Mouse (Mus musculus) ES-Bruce4 (cell line): ENCODE measurements at regions not wholly inside any gene's neighbourhood (a gene's known extent, or its start where the extent isn't known, plus 50 kb on each side); places are given as distances from the start of the nearest gene placed in this dataset.

ENCODE experiments used
- H3K27ac ChIP-seq: 2 replicates; pipeline ENCODE4 v1.5.1; 2012; ENCODE audit warnings: low read length, inconsistent platforms; ENCODE audit not compliant: insufficient read depth
- H3K27me3 ChIP-seq: 2 replicates; pipeline ENCODE4 v1.6.1; 2012; ENCODE audit warnings: mild to moderate bottlenecking, low read length, inconsistent platforms; ENCODE audit not compliant: control insufficient read depth, poor library complexity, insufficient read depth, severe bottlenecking
- H3K36me3 ChIP-seq: 2 replicates; pipeline ENCODE4 v1.6.1; 2012; ENCODE audit warnings: inconsistent platforms, mild to moderate bottlenecking, low read length, moderate library complexity; ENCODE audit not compliant: control insufficient read depth, poor library complexity, insufficient read depth, severe bottlenecking
- H3K4me1 ChIP-seq: one replicate; pipeline ENCODE4 v1.8.1; 2011; ENCODE audit warnings: low read length; ENCODE audit not compliant: control insufficient read depth, insufficient read depth
- H3K4me3 ChIP-seq: 2 replicates; pipeline ENCODE4 v1.5.1; 2011; ENCODE audit warnings: low read depth, mild to moderate bottlenecking, low read length
- H3K9ac ChIP-seq: 2 replicates; pipeline ENCODE4 v1.6.1; 2012; ENCODE audit warnings: low read depth, mild to moderate bottlenecking, inconsistent platforms; ENCODE audit not compliant: poor library complexity, severe bottlenecking
- H3K9me3 ChIP-seq: replicated peaks from 2 replicates; pipeline ENCODE4 v1.6.1; 2012; ENCODE audit warnings: mild to moderate bottlenecking, low read length, inconsistent platforms; ENCODE audit not compliant: control insufficient read depth, poor library complexity, insufficient read depth, severe bottlenecking
- CTCF ChIP-seq: IDR thresholded peaks from one replicate; pipeline ENCODE4 v1.8.1; 2011; ENCODE audit warnings: low read depth, low read length
- EP300 ChIP-seq: IDR thresholded peaks from 2 replicates; pipeline ENCODE4 v1.6.1; 2011; ENCODE audit warnings: low read depth, low read length; ENCODE audit not compliant: insufficient read depth
- POLR2A ChIP-seq: IDR thresholded peaks from one replicate; pipeline ENCODE4 v1.8.1; 2011; ENCODE audit warnings: low read length; ENCODE audit not compliant: insufficient read depth

DNA sequence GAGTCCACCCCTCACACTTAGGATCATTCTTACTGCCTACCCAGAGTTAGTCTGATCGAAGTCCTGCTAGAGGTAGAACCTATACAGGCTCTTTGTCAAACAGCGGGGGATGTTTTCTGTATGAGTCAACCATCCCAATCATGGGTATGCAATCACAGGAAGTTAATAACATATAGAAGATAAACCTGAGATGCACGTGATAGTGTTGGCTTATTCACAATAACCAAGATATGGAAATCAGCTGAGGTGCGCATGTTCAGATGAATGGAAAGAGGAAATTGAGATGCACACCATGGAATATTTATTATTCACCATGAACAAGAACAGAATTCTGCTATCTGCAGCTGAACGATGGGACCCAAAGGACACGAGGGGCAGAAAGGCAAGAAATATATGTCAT is 146.7 kb upstream of the Tgfbr2 start:
- TF ChIP-seq CTCF, result no peak
- no peak for TF ChIP-seq POLR2A
- TF ChIP-seq EP300, result no peak
- Histone ChIP-seq H3K27me3 (no peaks in the 10 kb centered on the region), H3K36me3 (no peaks in the 10 kb centered on the region), H3K4me1 (peaks cover 1% of the 10 kb centered on the region), H3K4me3 (no peak overlapping the region), H3K9ac (no peak overlapping the region), H3K9me3 (no peaks in the 10 kb centered on the region), H3K27ac (no peak overlapping the region)

DNA sequence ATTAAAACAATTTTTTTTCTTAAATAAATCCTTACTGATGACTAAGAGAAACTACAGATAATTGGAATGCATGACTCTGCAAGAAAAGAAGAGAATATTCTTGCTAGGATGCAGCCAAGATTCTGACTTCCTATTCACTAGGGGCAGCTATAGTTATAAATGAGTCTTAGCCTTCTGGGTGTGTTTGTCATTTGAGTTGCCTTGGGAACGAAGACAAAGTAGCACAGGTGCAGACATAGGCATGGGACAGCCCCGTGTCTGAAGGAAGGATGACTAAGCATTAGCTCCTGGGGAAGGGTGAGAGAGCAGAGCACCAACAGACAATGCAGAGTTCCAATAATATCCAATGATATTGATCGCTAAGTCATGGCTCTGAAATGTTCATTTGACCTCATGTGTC is 144.3 kb upstream of the Tgfbr2 start:
- H3K4me1 ChIP-seq, result peaks cover 3% of the 10 kb centered on the region
- H3K36me3 ChIP-seq, result no peaks in the 10 kb centered on the region
- TF ChIP-seq EP300 (no peak), CTCF (no peak), POLR2A (no peak)
- H3K27me3 ChIP-seq, result no peaks in the 10 kb centered on the region
- no peak overlapping the region for H3K27ac ChIP-seq
- H3K9me3 ChIP-seq, result peaks cover 3% of the 10 kb centered on the region; the same call in 1 of the 2 replicates
- no peak overlapping the region for H3K4me3 ChIP-seq
- H3K9ac ChIP-seq, result no peak overlapping the region

DNA sequence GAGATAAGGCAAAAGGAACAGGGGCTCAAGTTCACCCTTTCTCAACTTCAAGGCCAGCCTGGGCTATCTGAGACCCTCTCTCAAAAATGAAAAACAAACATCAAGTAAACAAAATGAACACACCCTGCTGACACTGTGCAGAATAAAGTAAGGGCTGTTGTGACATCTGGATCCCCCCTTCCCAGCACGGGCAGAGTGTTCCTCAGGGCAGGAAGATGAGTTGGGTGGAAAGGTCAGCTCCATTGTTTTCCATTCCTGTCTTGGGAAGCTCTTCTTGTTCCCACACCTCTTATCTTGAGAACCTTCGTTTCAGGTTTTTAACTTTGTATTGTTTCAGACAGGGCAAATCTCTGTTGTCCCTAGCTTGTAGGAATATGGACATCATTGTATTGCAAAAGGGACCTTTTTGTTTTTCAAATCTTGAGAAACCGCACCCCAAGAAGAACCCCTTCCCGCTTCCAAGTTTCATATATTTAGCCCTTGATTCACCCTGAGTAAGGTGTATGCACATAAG is 141.5 kb upstream of the Tgfbr2 start:
- Histone ChIP-seq H3K9me3 (peaks cover 3% of the 10 kb centered on the region; the same call in 1 of the 2 replicates), H3K27ac (no peak overlapping the region), H3K27me3 (no peaks in the 10 kb centered on the region), H3K9ac (no peak overlapping the region), H3K4me1 (peaks cover 3% of the 10 kb centered on the region), H3K4me3 (no peak overlapping the region), H3K36me3 (no peaks in the 10 kb centered on the region)
- TF ChIP-seq CTCF (no peak), EP300 (peak; percentile 68)

DNA sequence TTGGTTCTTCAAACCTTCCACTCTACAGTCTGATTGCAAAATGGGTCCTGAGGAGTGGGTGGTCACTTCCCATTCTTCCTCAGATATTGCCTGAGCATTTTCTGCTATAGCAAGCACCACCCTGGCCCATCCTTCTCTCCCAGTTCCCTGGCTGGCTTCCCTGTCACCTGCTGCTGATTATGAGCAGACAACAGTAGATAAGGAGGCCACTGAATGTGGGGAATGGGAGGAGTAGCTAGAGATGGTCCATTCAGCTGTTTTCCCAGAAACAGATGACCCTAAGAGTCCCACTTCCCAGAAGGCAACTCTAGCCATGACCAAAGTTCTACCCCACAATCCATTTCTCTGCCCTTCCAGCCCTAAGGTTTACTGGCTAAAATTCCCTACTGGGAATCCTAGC is 139.6 kb upstream of the Tgfbr2 start:
- H3K27ac ChIP-seq, result no peak overlapping the region
- H3K4me3 ChIP-seq, result no peak overlapping the region
- no peak overlapping the region for H3K9ac ChIP-seq
- H3K36me3 ChIP-seq, result no peaks in the 10 kb centered on the region
- H3K4me1 ChIP-seq, result peaks cover 2% of the 10 kb centered on the region
- peaks cover 5% of the 10 kb centered on the region; the same call in 1 of the 2 replicates for H3K9me3 ChIP-seq
- no peaks in the 10 kb centered on the region for H3K27me3 ChIP-seq
- TF ChIP-seq CTCF, result no peak
- no peak for TF ChIP-seq POLR2A
- no peak for TF ChIP-seq EP300

DNA sequence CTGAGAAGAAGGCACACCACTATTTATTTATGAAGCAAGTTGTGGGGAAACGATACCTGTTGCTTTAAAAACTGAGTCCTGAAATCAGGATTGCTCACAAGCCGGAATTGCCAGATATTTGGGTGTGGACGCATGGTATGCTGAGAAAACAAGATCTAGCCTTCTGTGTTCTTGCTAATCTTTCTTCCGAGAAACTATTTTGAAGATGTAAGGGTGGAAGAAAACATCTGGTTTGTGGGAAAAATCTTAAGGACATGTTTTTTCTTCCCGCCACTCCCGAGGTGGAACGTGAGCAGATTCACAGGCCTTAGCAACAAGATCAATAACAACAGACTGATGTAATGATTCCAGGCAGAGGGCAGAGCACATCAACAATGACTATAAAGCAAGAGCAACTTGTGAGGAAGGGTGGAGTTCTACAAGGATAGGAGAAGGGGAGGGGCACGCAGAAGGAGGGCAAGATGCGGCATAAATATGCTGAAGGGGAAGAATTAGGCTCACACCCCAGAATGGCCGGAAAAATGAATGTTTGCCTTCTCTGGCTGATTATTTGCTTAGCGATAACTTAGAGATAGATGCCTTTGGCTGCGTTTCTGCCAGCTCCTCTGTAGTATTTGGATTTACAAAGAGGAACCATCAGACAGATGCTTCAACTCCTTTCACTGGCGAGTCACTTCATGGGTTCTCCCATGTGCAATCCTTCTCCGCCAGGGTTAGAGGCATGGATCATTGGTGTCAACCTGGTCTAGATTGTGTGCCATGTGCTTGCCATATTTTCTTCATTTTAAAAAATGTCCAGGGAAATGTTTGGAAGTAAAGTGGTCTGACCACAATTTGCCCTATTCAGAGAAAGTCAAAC is 139.0 kb upstream of the Tgfbr2 start:
- TF ChIP-seq CTCF (no peak), POLR2A (no peak), EP300 (no peak)
- H3K4me1 ChIP-seq, result peaks cover 2% of the 10 kb centered on the region
- H3K4me3 ChIP-seq, result no peak overlapping the region
- H3K36me3 ChIP-seq, result no peaks in the 10 kb centered on the region
- H3K27me3 ChIP-seq, result no peaks in the 10 kb centered on the region
- no peak overlapping the region for H3K9ac ChIP-seq
- H3K9me3 ChIP-seq, result peaks cover 5% of the 10 kb centered on the region; the same call in 1 of the 2 replicates
- H3K27ac ChIP-seq, result no peak overlapping the region

DNA sequence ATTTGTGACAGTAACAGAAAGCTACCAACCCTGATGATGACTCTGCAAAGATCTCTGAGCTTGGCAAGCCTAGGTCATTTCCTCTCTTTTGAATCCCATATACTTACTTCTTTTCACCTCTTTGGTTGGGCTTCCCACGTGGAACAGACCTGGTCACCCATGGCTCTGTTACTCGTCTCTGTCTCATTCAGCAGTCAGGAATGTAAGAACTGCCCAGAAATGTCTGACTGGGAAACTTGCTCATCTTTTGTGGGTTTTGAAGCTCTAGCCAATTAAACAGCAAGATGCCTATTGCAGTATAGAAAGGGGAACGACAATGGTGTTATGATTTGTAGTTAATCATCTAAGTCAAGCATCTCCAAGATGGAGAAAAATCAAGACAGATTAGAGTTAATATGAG is 136.2 kb upstream of the Tgfbr2 start:
- TF ChIP-seq EP300 (no peak), CTCF (no peak), POLR2A (no peak)
- no peaks in the 10 kb centered on the region for H3K4me1 ChIP-seq
- H3K9ac ChIP-seq, result no peak overlapping the region
- H3K36me3 ChIP-seq, result no peaks in the 10 kb centered on the region
- peaks cover 9% of the 10 kb centered on the region for H3K9me3 ChIP-seq
- no peak overlapping the region for H3K27ac ChIP-seq
- H3K27me3 ChIP-seq, result no peaks in the 10 kb centered on the region
- no peak overlapping the region for H3K4me3 ChIP-seq
